ENCODE assay signal across 8 mouse cellular contexts in genomic region chr1:161039741-161040425, GRCm38 (mm10). TPM values are rescaled to one million over a fixed set of nuclear protein-coding genes. Genes with fewer than 3 reads are reported as not detected.
DNase-seq lines count a peak whose midpoint lies in the region; ATAC-seq and TF ChIP-seq lines count a peak whose summit lies in the region.

No protein-coding gene starts in this region.

- TF ChIP-seq CTCF in cerebellum, adult 2 months (IDR thresholded peaks at IDR 0.05; ENCODE audit: borderline replicate concordance, insufficient read depth, low read depth, low read length), result no peak

- peak; percentile 15 for DNase-seq in CD4-positive, CD25-positive, alpha-beta regulatory T cell, adult 2 months (ENCODE audit: low read depth, low spot score)
- DNase-seq in MEL-GATA-1-ER (ENCODE audit: extremely low read depth, low read depth), result peak; percentile 89
- DNase-seq in forelimb bud, embryonic 11.5 days (ENCODE audit: low read depth, low spot score), result peak; percentile 55
- DNase-seq in cerebellum, adult 2 months, result no peak
- no peak for DNase-seq in adrenal gland, postnatal 14 days

- no peak overlapping the region for H3K9ac ChIP-seq in liver, embryonic 12.5 days
- no peak overlapping the region for H3K9ac ChIP-seq in stomach, embryonic 16.5 days (ENCODE audit: low read length)

- H3K9me3 ChIP-seq in liver, embryonic 12.5 days (replicated peaks), result no peaks in the 10 kb centered on the region
- no peaks in the 10 kb centered on the region for H3K9me3 ChIP-seq in stomach, embryonic 16.5 days (replicated peaks; ENCODE audit: control insufficient read depth, low read length)

- H3K4me2 ChIP-seq in liver, embryonic 12.5 days, result no peak overlapping the region
- no peak overlapping the region for H3K4me2 ChIP-seq in stomach, embryonic 16.5 days (ENCODE audit: low read depth, low read length)

- no peak overlapping the region for H3K4me3 ChIP-seq in liver, embryonic 12.5 days
- H3K4me3 ChIP-seq in stomach, embryonic 16.5 days (replicated peaks; ENCODE audit: low read length), result no peak overlapping the region
- no peak overlapping the region for H3K4me3 ChIP-seq in cerebellum, adult 2 months (replicated peaks; ENCODE audit: insufficient read depth, low read depth, low read length)

- H3K27ac ChIP-seq in liver, embryonic 12.5 days, result peak overlapping the region; percentile 85
- H3K27ac ChIP-seq in stomach, embryonic 16.5 days (ENCODE audit: low read length), result peak overlapping the region; percentile 47
- H3K27ac ChIP-seq in cerebellum, adult 2 months (ENCODE audit: insufficient read depth, low read length), result no peak overlapping the region

- H3K4me1 ChIP-seq in liver, embryonic 12.5 days, result peaks cover 24% of the 10 kb centered on the region
- H3K4me1 ChIP-seq in stomach, embryonic 16.5 days (ENCODE audit: control insufficient read depth, insufficient read depth, low read length), result no peaks in the 10 kb centered on the region; the same call in none of the 2 replicates
- peaks cover 4% of the 10 kb centered on the region; the same call in 1 of the 2 replicates for H3K4me1 ChIP-seq in cerebellum, adult 2 months (ENCODE audit: control insufficient read depth, insufficient read depth, low read length)

- H3K36me3 ChIP-seq in liver, embryonic 12.5 days, result peaks cover 85% of the 10 kb centered on the region
- peaks cover 29% of the 10 kb centered on the region for H3K36me3 ChIP-seq in stomach, embryonic 16.5 days (ENCODE audit: control insufficient read depth, insufficient read depth, low read length)

- 5% methylated on average over 3 of the region's 3 CpGs for WGBS in liver, embryonic 12.5 days (ENCODE audit: insufficient replicate concordance)
- WGBS in stomach, embryonic 16.5 days, result 16% methylated on average over 3 of the region's 3 CpGs
- WGBS in cerebellum, adult 2 months, result 30% methylated on average over 3 of the region's 3 CpGs

- TF ChIP-seq POLR2A in cerebellum, adult 2 months (IDR thresholded peaks at IDR 0.05; ENCODE audit: borderline replicate concordance, insufficient read depth, low read length), result no peak

- no peak for ATAC-seq in CD4-positive, CD25-positive, alpha-beta regulatory T cell, adult 4 months
- ATAC-seq in liver, embryonic 12.5 days, result peak; percentile 66
- peak; percentile 12; the same call in 1 of the 2 replicates for ATAC-seq in stomach, embryonic 16.5 days (ENCODE audit: insufficient read depth, low FRiP score)

- no peaks in the 10 kb centered on the region for H3K27me3 ChIP-seq in liver, embryonic 12.5 days (replicated peaks)
- no peaks in the 10 kb centered on the region for H3K27me3 ChIP-seq in stomach, embryonic 16.5 days (ENCODE audit: control insufficient read depth, insufficient read depth, low read length)
- H3K27me3 ChIP-seq in cerebellum, adult 2 months (ENCODE audit: control insufficient read depth, insufficient read depth, low read length), result no peaks in the 10 kb centered on the region; the same call in 1 of the 2 replicates

RNA-seq across cellular contexts. Expression of gene Zbtb37, which starts 5.2 kb away (rescaled TPM):
- 10 to 100 TPM in 1 of 2 experiments, 1 to 10 TPM in 1; 8.3 to 11.0 TPM for polyA plus RNA-seq in CD4-positive, CD25-positive, alpha-beta regulatory T cell, adult 4 months (2017; shearing (Covaris generic))
- polyA plus RNA-seq in liver, embryonic 12.5 days (2016; fragmentation: Nextera tagmentation; extraction: Ambion mirVana), result 2.5 and 3.1 TPM in 2 replicates
- 4.0 and 7.4 TPM in 2 replicates for polyA plus RNA-seq in stomach, embryonic 16.5 days (2015; fragmentation: Nextera tagmentation; extraction: Ambion mirVana)
- 5.0 and 5.5 TPM in 2 replicates for polyA plus RNA-seq in cerebellum, adult 2 months (2012; rRNA removed)
- total RNA-seq in adrenal gland, postnatal 14 days (2021), result 12.9 and 14.3 TPM in 2 replicates

RNA-seq across cellular contexts. Expression of gene Dars2, which starts 30.6 kb away (rescaled TPM):
- 10 to 100 TPM; 11.3 to 25.7 TPM for polyA plus RNA-seq in CD4-positive, CD25-positive, alpha-beta regulatory T cell, adult 4 months (2017; shearing (Covaris generic))
- 50.2 and 51.1 TPM in 2 replicates for polyA plus RNA-seq in liver, embryonic 12.5 days (2016; fragmentation: Nextera tagmentation; extraction: Ambion mirVana)
- 31.1 and 34.0 TPM in 2 replicates for polyA plus RNA-seq in stomach, embryonic 16.5 days (2015; fragmentation: Nextera tagmentation; extraction: Ambion mirVana)
- polyA plus RNA-seq in cerebellum, adult 2 months (2012; rRNA removed), result 20.2 and 21.2 TPM in 2 replicates
- 25.3 and 32.9 TPM in 2 replicates for total RNA-seq in adrenal gland, postnatal 14 days (2021)

RNA-seq across cellular contexts. Expression of gene Cenpl, which starts 30.6 kb away (rescaled TPM):
- 10 to 100 TPM; 17.1 to 18.1 TPM for polyA plus RNA-seq in CD4-positive, CD25-positive, alpha-beta regulatory T cell, adult 4 months (2017; shearing (Covaris generic))
- 34.2 and 36.3 TPM in 2 replicates for polyA plus RNA-seq in liver, embryonic 12.5 days (2016; fragmentation: Nextera tagmentation; extraction: Ambion mirVana)
- 22.6 and 26.3 TPM in 2 replicates for polyA plus RNA-seq in stomach, embryonic 16.5 days (2015; fragmentation: Nextera tagmentation; extraction: Ambion mirVana)
- polyA plus RNA-seq in cerebellum, adult 2 months (2012; rRNA removed), result 1.6 and 1.9 TPM in 2 replicates
- 4.5 and 4.9 TPM in 2 replicates for total RNA-seq in adrenal gland, postnatal 14 days (2021)

Comparison
In these comparisons a context has a peak if more than half of its experiments do, and no peak if none do; other contexts are left out.
1. DNase-seq: peak in CD4-positive, CD25-positive, alpha-beta regulatory T cell, adult 2 months (single experiment), MEL-GATA-1-ER (single experiment) and forelimb bud, embryonic 11.5 days (single experiment); none in cerebellum, adult 2 months (0 of 2) and adrenal gland, postnatal 14 days (single experiment).